Mouse (Mus musculus) kidney, postnatal 0 days (tissue): ENCODE data around the gene Crabp2. TPM values are rescaled to one million over a fixed set of nuclear protein-coding genes. Genes with fewer than 3 reads are reported as not detected.

Experiments
- ATAC-seq: fragments of 200-750 bp; cut with Nextera tagmentation; replicated peaks from 2 replicates; pipeline ENCODE4 v1.8.0; 2017; ENCODE audit warnings: low read depth, moderate number of reproducible peaks, moderate TSS enrichment, moderate library complexity; ENCODE audit not compliant: low FRiP score
- DNase-seq: peaks from one replicate; pipeline ENCODE4 v3.0.0-alpha.2; 2016; ENCODE audit warnings: low spot score
- H3K27ac ChIP-seq: fragments of 300-500 bp; sonication (generic); 2 replicates; pipeline ENCODE4 v1.5.1; 2014; ENCODE audit warnings: mild to moderate bottlenecking
- H3K27me3 ChIP-seq: fragments of 300-500 bp; sonication (generic); 2 replicates; pipeline ENCODE4 v1.6.1; 2014; ENCODE audit warnings: low read length, mixed read lengths; ENCODE audit not compliant: insufficient read depth
- H3K36me3 ChIP-seq: fragments of 300-500 bp; sonication (generic); 2 replicates; pipeline ENCODE4 v1.6.1; 2014; ENCODE audit warnings: low read length, mixed read lengths; ENCODE audit not compliant: insufficient read depth
- H3K4me1 ChIP-seq: fragments of 300-500 bp; sonication (generic); replicated peaks from 2 replicates; pipeline ENCODE4 v1.6.1; 2014; ENCODE audit warnings: antibody characterized with exemption, low read length, mixed read lengths; ENCODE audit not compliant: insufficient read depth
- H3K4me2 ChIP-seq: fragments of 300-500 bp; sonication (generic); 2 replicates; pipeline ENCODE4 v1.6.1; 2014; ENCODE audit warnings: mild to moderate bottlenecking, low read length, moderate library complexity, mixed read lengths
- H3K4me3 ChIP-seq: fragments of 300-500 bp; sonication (generic); replicated peaks from 2 replicates; pipeline ENCODE4 v1.5.1; 2014; ENCODE audit warnings: low read depth, low read length
- H3K9ac ChIP-seq: fragments of 300-500 bp; sonication (generic); 2 replicates; pipeline ENCODE4 v1.6.1; 2014; ENCODE audit warnings: low read depth, low read length
- H3K9me3 ChIP-seq: fragments of 300-500 bp; sonication (generic); replicated peaks from 2 replicates; pipeline ENCODE4 v1.6.1; 2016; ENCODE audit warnings: low read length, inconsistent platforms, mixed read lengths
- CTCF ChIP-seq: IDR thresholded peaks from 2 replicates; pipeline ENCODE4 v1.5.1; 2016; ENCODE audit warnings: antibody characterized with exemption, low read depth, mild to moderate bottlenecking, moderate library complexity
- WGBS: fragments of 180-500 bp; shearing (Covaris S2); extraction: QIAGEN DNeasy Blood & Tissue Kit; methylation state at CpG from one replicate; pipeline ENCODE4 v1.1.7; 2014; 5-methylcytosine and 5-hydroxymethylcytosine counted together
- polyA plus RNA-seq: library from polyadenylated mRNA; unstranded; fragments of >200 nt; fragmentation: Nextera tagmentation; extraction: Ambion mirVana; gene quantifications from 2 replicates; pipeline ENCODE4 v1.2.1, GENCODE M21; 2015

Gene Crabp2
- polyA plus RNA-seq, 1 experiment from 2014 or later, result 20.9 TPM

GRCm38 (mm10) chr3:87910573-87911141 lies 37.8 kb upstream of the Crabp2 start:
- peaks cover 34% of the 10 kb centered on the region for H3K4me1 ChIP-seq
- no peaks in the 10 kb centered on the region for H3K9me3 ChIP-seq
- peak; percentile 96 for DNase-seq
- H3K9ac ChIP-seq, result peak overlapping the region; percentile 46
- 5% methylated on average over 12 of the region's 12 CpGs for WGBS
- H3K27ac ChIP-seq, result peak overlapping the region; percentile 96
- H3K4me2 ChIP-seq, result peak overlapping the region; percentile 62
- H3K27me3 ChIP-seq, result no peaks in the 10 kb centered on the region
- ATAC-seq, result peak; percentile 57
- TF ChIP-seq CTCF, result no peak
- peak overlapping the region; percentile 32 for H3K4me3 ChIP-seq
- peaks cover 21% of the 10 kb centered on the region; the same call in 1 of the 2 replicates for H3K36me3 ChIP-seq

- TF ChIP-seq CTCF, result no peak
- Histone ChIP-seq H3K4me2 (no peak overlapping the region), H3K9ac (no peak overlapping the region), H3K27me3 (no peaks in the 10 kb centered on the region), H3K9me3 (no peaks in the 10 kb centered on the region), H3K4me3 (no peak overlapping the region), H3K36me3 (peaks cover 37% of the 10 kb centered on the region), H3K4me1 (peaks cover 23% of the 10 kb centered on the region), H3K27ac (no peak overlapping the region)
- DNase-seq (no peak), ATAC-seq (no peak)
- 87% methylated on average over 6 of the region's 7 CpGs for WGBS
These were observed 35.0 kb upstream of the Crabp2 start for GRCm38 (mm10) chr3:87913491-87913890.

DNA sequence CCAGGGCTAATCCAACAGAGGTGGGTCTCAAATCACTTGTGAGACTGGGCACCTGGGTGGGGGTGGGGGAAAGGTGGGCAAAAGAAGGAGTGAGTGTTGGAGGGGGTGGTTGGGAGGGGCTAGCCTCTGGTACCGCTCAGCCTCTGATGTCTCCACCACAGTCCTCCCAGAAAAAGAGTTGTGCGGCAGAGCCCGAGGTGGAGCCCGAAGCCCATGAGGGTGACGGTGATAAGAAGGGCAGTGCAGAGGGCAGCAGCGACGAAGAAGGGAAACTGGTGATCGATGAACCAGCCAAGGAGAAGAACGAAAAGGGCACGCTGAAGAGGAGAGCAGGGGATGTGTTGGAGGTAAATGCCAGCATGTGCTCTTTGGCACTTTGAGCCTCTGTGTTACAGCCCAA lies 34.6 kb upstream of the Crabp2 start:
- Histone ChIP-seq H3K9me3 (no peaks in the 10 kb centered on the region), H3K4me2 (no peak overlapping the region), H3K4me3 (no peak overlapping the region), H3K27ac (no peak overlapping the region), H3K27me3 (no peaks in the 10 kb centered on the region), H3K36me3 (peaks cover 37% of the 10 kb centered on the region), H3K9ac (no peak overlapping the region), H3K4me1 (peaks cover 19% of the 10 kb centered on the region)
- DNase-seq (no peak), ATAC-seq (no peak)
- no peak for TF ChIP-seq CTCF
- 91% methylated on average over 10 of the region's 10 CpGs for WGBS

GRCm38 (mm10) chr3:87916990-87917389 lies 31.5 kb upstream of the Crabp2 start:
- no peak overlapping the region for H3K4me2 ChIP-seq
- H3K4me3 ChIP-seq, result no peak overlapping the region
- no peak for DNase-seq
- 92% methylated on average over 1 of the region's 1 CpGs for WGBS
- H3K27ac ChIP-seq, result no peak overlapping the region
- H3K36me3 ChIP-seq, result peaks cover 38% of the 10 kb centered on the region
- peaks cover 4% of the 10 kb centered on the region; the same call in 1 of the 2 replicates for H3K4me1 ChIP-seq
- ATAC-seq, result no peak
- TF ChIP-seq CTCF, result peak; percentile 37; the same call in 1 of the 2 replicates
- no peaks in the 10 kb centered on the region for H3K27me3 ChIP-seq
- no peaks in the 10 kb centered on the region for H3K9me3 ChIP-seq
- H3K9ac ChIP-seq, result no peak overlapping the region

GRCm38 (mm10) chr3:87918551-87918950 lies 29.9 kb upstream of the Crabp2 start:
- DNase-seq, result no peak
- no peak overlapping the region for H3K27ac ChIP-seq
- WGBS, result 97% methylated on average over 1 of the region's 1 CpGs
- H3K36me3 ChIP-seq, result peaks cover 49% of the 10 kb centered on the region
- H3K9ac ChIP-seq, result no peak overlapping the region
- no peaks in the 10 kb centered on the region for H3K9me3 ChIP-seq
- no peaks in the 10 kb centered on the region for H3K27me3 ChIP-seq
- no peak for TF ChIP-seq CTCF
- H3K4me1 ChIP-seq, result peaks cover 4% of the 10 kb centered on the region; the same call in 1 of the 2 replicates
- ATAC-seq, result no peak
- H3K4me2 ChIP-seq, result peak overlapping the region; percentile 22; the same call in 1 of the 2 replicates
- H3K4me3 ChIP-seq, result no peak overlapping the region

GRCm38 (mm10) chr3:87919336-87920108 lies 28.9 kb upstream of the Crabp2 start, which contains the start of gene Mrpl24:
Mrpl24 (plus strand) TSS chr3:87919506.
- H3K27ac ChIP-seq, result peak within 1 kb of the TSS; percentile 90
- H3K4me1 ChIP-seq, result peaks cover 4% of the 10 kb centered on the region; the same call in 1 of the 2 replicates
- TF ChIP-seq CTCF, result 0 out of 2 replicates have a peak, but pooled peaks have one; percentile 1
- H3K9me3 ChIP-seq, result no peaks in the 10 kb centered on the region
- WGBS, result under 1% methylated on average over 30 of the region's 30 CpGs
- ATAC-seq, result peak; percentile 84
- peak within 1 kb of the TSS; percentile 73 for H3K9ac ChIP-seq
- peak; percentile 98 for DNase-seq
- H3K4me3 ChIP-seq, result peak within 1 kb of the TSS; percentile 59
- no peaks in the 10 kb centered on the region for H3K27me3 ChIP-seq
- H3K36me3 ChIP-seq, result peaks cover 53% of the 10 kb centered on the region
- peak within 1 kb of the TSS; percentile 72 for H3K4me2 ChIP-seq
